Mouse (Mus musculus) embryonic facial prominence, embryonic 11.5 days (tissue): ENCODE data around the gene Phospho1. TPM values are rescaled to one million over a fixed set of nuclear protein-coding genes. Genes with fewer than 3 reads are reported as not detected.

ENCODE experiments used
- ATAC-seq: fragments of 200-750 bp; cut with Nextera tagmentation; replicated peaks from 2 replicates; pipeline ENCODE4 v1.8.0; 2017; ENCODE audit warnings: low read depth; ENCODE audit not compliant: insufficient number of reproducible peaks, low FRiP score, low TSS enrichment
- DNase-seq: peaks from one replicate; pipeline ENCODE4 v3.0.0-alpha.2; 2015; ENCODE audit warnings: low spot score
- H3K27ac ChIP-seq: fragments of 300-500 bp; sonication (generic); replicated peaks from 2 replicates; pipeline ENCODE4 v1.5.1; 2014; ENCODE audit warnings: mild to moderate bottlenecking, low read depth, low read length, control low read depth
- H3K27me3 ChIP-seq: fragments of 300-500 bp; sonication (generic); 2 replicates; pipeline ENCODE4 v1.6.1; 2014; ENCODE audit warnings: mild to moderate bottlenecking, low read length, moderate library complexity, mixed read lengths; ENCODE audit not compliant: control insufficient read depth, insufficient read depth
- H3K36me3 ChIP-seq: fragments of 300-500 bp; sonication (generic); replicated peaks from 2 replicates; pipeline ENCODE4 v1.6.1; 2014; ENCODE audit warnings: low read depth, mild to moderate bottlenecking, low read length, moderate library complexity, mixed read lengths; ENCODE audit not compliant: control insufficient read depth, insufficient read depth
- H3K4me1 ChIP-seq: fragments of 300-500 bp; sonication (generic); 2 replicates; pipeline ENCODE4 v1.6.1; 2014; ENCODE audit warnings: low read length, mixed read lengths; ENCODE audit not compliant: control insufficient read depth, insufficient read depth
- H3K4me2 ChIP-seq: fragments of 300-500 bp; sonication (generic); 2 replicates; pipeline ENCODE4 v1.6.1; 2014; ENCODE audit warnings: low read depth, mild to moderate bottlenecking, control low read depth, low read length, moderate library complexity
- H3K4me3 ChIP-seq: fragments of 300-500 bp; sonication (generic); 2 replicates; pipeline ENCODE4 v1.5.1; 2014; ENCODE audit warnings: low read depth, low read length, control low read depth
- H3K9ac ChIP-seq: fragments of 300-500 bp; sonication (generic); replicated peaks from 2 replicates; pipeline ENCODE4 v1.6.1; 2014; ENCODE audit warnings: mild to moderate bottlenecking, control low read depth, low read length
- H3K9me3 ChIP-seq: fragments of 300-500 bp; sonication (generic); replicated peaks from 2 replicates; pipeline ENCODE4 v1.6.1; 2016; ENCODE audit warnings: mild to moderate bottlenecking, low read length, inconsistent platforms, mixed read lengths; ENCODE audit not compliant: control insufficient read depth
- WGBS: fragments of 180-500 bp; shearing (Covaris S2); extraction: QIAGEN DNeasy Blood & Tissue Kit; methylation state at CpG from one replicate; pipeline ENCODE4 v1.1.7; 2014; 5-methylcytosine and 5-hydroxymethylcytosine counted together
- polyA plus RNA-seq: library from polyadenylated mRNA; unstranded; fragments of >200 nt; fragmentation: Nextera tagmentation; extraction: Ambion mirVana; gene quantifications from 2 replicates; pipeline ENCODE4 v1.2.1, GENCODE M21; 2014

Phospho1 gene
- polyA plus RNA-seq, 1 experiment from 2014 or later, result not detected

GRCm38 (mm10) chr11:95783958-95784357 lies 40.3 kb upstream of the Phospho1 start:
- DNase-seq (no peak), ATAC-seq (no peak)
- no peaks in the 10 kb centered on the region for H3K4me1 ChIP-seq
- H3K4me3 ChIP-seq, result no peak overlapping the region
- H3K27me3 ChIP-seq, result no peaks in the 10 kb centered on the region
- 86% methylated on average over 9 of the region's 9 CpGs for WGBS
- no peaks in the 10 kb centered on the region for H3K36me3 ChIP-seq
- no peak overlapping the region for H3K27ac ChIP-seq
- H3K4me2 ChIP-seq, result no peak overlapping the region
- no peaks in the 10 kb centered on the region for H3K9me3 ChIP-seq
- no peak overlapping the region for H3K9ac ChIP-seq

GRCm38 (mm10) chr11:95785675-95786074 lies 38.6 kb upstream of the Phospho1 start:
- Histone ChIP-seq H3K4me3 (no peak overlapping the region), H3K4me1 (no peaks in the 10 kb centered on the region), H3K4me2 (no peak overlapping the region), H3K36me3 (no peaks in the 10 kb centered on the region), H3K27me3 (no peaks in the 10 kb centered on the region), H3K9me3 (no peaks in the 10 kb centered on the region), H3K9ac (no peak overlapping the region), H3K27ac (no peak overlapping the region)
- DNase-seq (peak; percentile 38), ATAC-seq (no peak)
- 92% methylated on average over 4 of the region's 4 CpGs for WGBS

- H3K4me1 ChIP-seq, result no peaks in the 10 kb centered on the region
- no peaks in the 10 kb centered on the region for H3K27me3 ChIP-seq
- H3K9ac ChIP-seq, result no peak overlapping the region
- 90% methylated on average over 6 of the region's 6 CpGs for WGBS
- ATAC-seq (no peak), DNase-seq (no peak)
- H3K27ac ChIP-seq, result no peak overlapping the region
- no peak overlapping the region for H3K4me2 ChIP-seq
- no peaks in the 10 kb centered on the region for H3K36me3 ChIP-seq
- H3K4me3 ChIP-seq, result no peak overlapping the region
- H3K9me3 ChIP-seq, result no peaks in the 10 kb centered on the region
Measured at GRCm38 (mm10) chr11:95786511-95786910, 37.8 kb upstream of the Phospho1 start.

GRCm38 (mm10) chr11:95789451-95789891 lies 34.8 kb upstream of the Phospho1 start:
- H3K9me3 ChIP-seq, result no peaks in the 10 kb centered on the region
- H3K27me3 ChIP-seq, result no peaks in the 10 kb centered on the region
- no peak overlapping the region for H3K4me3 ChIP-seq
- H3K4me1 ChIP-seq, result no peaks in the 10 kb centered on the region
- DNase-seq, result no peak
- no peak overlapping the region for H3K27ac ChIP-seq
- WGBS, result 82% methylated on average over 8 of the region's 8 CpGs
- no peak overlapping the region for H3K4me2 ChIP-seq
- H3K36me3 ChIP-seq, result no peaks in the 10 kb centered on the region
- H3K9ac ChIP-seq, result no peak overlapping the region
- ATAC-seq, result no peak

GRCm38 (mm10) chr11:95791787-95792186 lies 32.5 kb upstream of the Phospho1 start:
- no peaks in the 10 kb centered on the region for H3K36me3 ChIP-seq
- H3K4me3 ChIP-seq, result no peak overlapping the region
- H3K4me1 ChIP-seq, result no peaks in the 10 kb centered on the region; the same call in 1 of the 2 replicates
- H3K9me3 ChIP-seq, result no peaks in the 10 kb centered on the region
- ATAC-seq, result no peak
- WGBS, result 80% methylated on average over 13 of the region's 13 CpGs
- no peak overlapping the region for H3K4me2 ChIP-seq
- H3K27ac ChIP-seq, result no peak overlapping the region
- no peak for DNase-seq
- H3K27me3 ChIP-seq, result 0 out of 2 replicates have a peak, but pooled peaks cover under 1% of the 10 kb centered on the region
- no peak overlapping the region for H3K9ac ChIP-seq

- ATAC-seq, result no peak
- WGBS, result 90% methylated on average over 8 of the region's 8 CpGs
- no peak overlapping the region for H3K4me2 ChIP-seq
- no peak for DNase-seq
- H3K27ac ChIP-seq, result no peak overlapping the region
- H3K27me3 ChIP-seq, result peaks cover 3% of the 10 kb centered on the region; the same call in 1 of the 2 replicates
- no peaks in the 10 kb centered on the region; the same call in 1 of the 2 replicates for H3K4me1 ChIP-seq
- H3K4me3 ChIP-seq, result no peak overlapping the region
- no peaks in the 10 kb centered on the region for H3K9me3 ChIP-seq
- H3K36me3 ChIP-seq, result no peaks in the 10 kb centered on the region
- H3K9ac ChIP-seq, result no peak overlapping the region
Measured at GRCm38 (mm10) chr11:95792950-95793509, 31.3 kb upstream of the Phospho1 start.

- no peaks in the 10 kb centered on the region; the same call in 1 of the 2 replicates for H3K4me1 ChIP-seq
- ATAC-seq (no peak), DNase-seq (no peak)
- no peak overlapping the region for H3K4me3 ChIP-seq
- H3K9ac ChIP-seq, result no peak overlapping the region
- WGBS, result 78% methylated on average over 5 of the region's 5 CpGs
- no peak overlapping the region for H3K4me2 ChIP-seq
- H3K27ac ChIP-seq, result no peak overlapping the region
- H3K36me3 ChIP-seq, result no peaks in the 10 kb centered on the region
- peaks cover 3% of the 10 kb centered on the region; the same call in 1 of the 2 replicates for H3K27me3 ChIP-seq
- no peaks in the 10 kb centered on the region for H3K9me3 ChIP-seq
Measured at GRCm38 (mm10) chr11:95794201-95794600, 30.1 kb upstream of the Phospho1 start.

GRCm38 (mm10) chr11:95795582-95795981 lies 28.7 kb upstream of the Phospho1 start:
- no peaks in the 10 kb centered on the region for H3K9me3 ChIP-seq
- no peak for ATAC-seq

More at GRCm38 (mm10) chr11:95795582-95795981, 28.7 kb upstream of the Phospho1 start:
- no peak overlapping the region for H3K4me2 ChIP-seq
- H3K27me3 ChIP-seq, result peaks cover 3% of the 10 kb centered on the region; the same call in 1 of the 2 replicates
- H3K4me1 ChIP-seq, result no peaks in the 10 kb centered on the region; the same call in 1 of the 2 replicates
- no peaks in the 10 kb centered on the region for H3K36me3 ChIP-seq
- no peak for DNase-seq
- no peak overlapping the region for H3K4me3 ChIP-seq
- WGBS, result 51% methylated on average over 5 of the region's 5 CpGs
- H3K27ac ChIP-seq, result no peak overlapping the region
- no peak overlapping the region for H3K9ac ChIP-seq
